Mouse (Mus musculus) liver, embryonic 18 days (tissue): ENCODE results near the gene Serpinb1a. TPM values are rescaled to one million over a fixed set of nuclear protein-coding genes. Genes with fewer than 3 reads are reported as not detected.

Experiments
- polyA plus RNA-seq: library from polyadenylated mRNA; depleted of rRNA; stranded (reverse); fragments of >200 nt; gene quantifications from 2 replicates; pipeline ENCODE4 v1.2.3, GENCODE M21; 2012; rRNA removed

Gene Serpinb1a
- polyA plus RNA-seq: 22.9 and 29.1 TPM in 2 replicates

GRCm38 (mm10) chr13:32850668-32851404 lies at the start of gene Serpinb1a:
Gene Serpinb1a (minus strand): TSS chr13:32851185.

GRCm38 (mm10) chr13:32898111-32898510 lies 47.1 kb upstream of the Serpinb1a start, which contains the start of gene Serpinb1c:
Gene Serpinb1c (minus strand): TSS chr13:32898211.

GRCm38 (mm10) chr13:32802259-32803081 lies 48.5 kb downstream of the Serpinb1a start, which contains the start of gene D930007J09Rik:
Gene D930007J09Rik (minus strand): TSS chr13:32802849.

GRCm38 (mm10) chr13:32801693-32802221 lies 49.2 kb downstream of the Serpinb1a start, which contains the start of gene Wrnip1:
Gene Wrnip1 (plus strand): TSS chr13:32802038.

Other genes starting within 250 kb of the Serpinb1a start
- 0.02 TPM in 1 of 2 replicates, not detected in the other for gene Mylk4, start 67.2 kb downstream of the Serpinb1a start, polyA plus RNA-seq
- 14.3 and 14.4 TPM in 2 replicates for gene Wrnip1, start 49.1 kb downstream of the Serpinb1a start, polyA plus RNA-seq
- not detected in 2 replicates for gene D930007J09Rik, start 48.3 kb downstream of the Serpinb1a start, polyA plus RNA-seq
- gene Serpinb1c, start 47.0 kb upstream of the Serpinb1a start, polyA plus RNA-seq: not detected in 2 replicates
- 2.7 and 3.5 TPM in 2 replicates for gene Serpinb6b, start 114.0 kb upstream of the Serpinb1a start, polyA plus RNA-seq
- gene Serpinb9, start 152.1 kb upstream of the Serpinb1a start, polyA plus RNA-seq: 1.3 and 1.7 TPM in 2 replicates
- gene Serpinb9b, start 176.2 kb upstream of the Serpinb1a start, polyA plus RNA-seq: 0.02 and 0.04 TPM in 2 replicates
- 0.02 TPM in 1 of 2 replicates, not detected in the other for gene Serpinb1b, start 227.4 kb upstream of the Serpinb1a start, polyA plus RNA-seq